Mouse (Mus musculus) erythroblast, embryonic 14.5 days (primary cell): ENCODE data around the gene Sebox.

Source experiments
- GATA1 ChIP-seq: IDR thresholded peaks from 2 replicates; pipeline ENCODE4 v1.6.1; 2012; ENCODE audit warnings: low read length, inconsistent platforms, mixed read lengths
- TAL1 ChIP-seq: IDR thresholded peaks from 3 replicates; pipeline ENCODE4 v1.6.1; 2012; ENCODE audit warnings: low read length, inconsistent platforms, mixed read lengths

DNA sequence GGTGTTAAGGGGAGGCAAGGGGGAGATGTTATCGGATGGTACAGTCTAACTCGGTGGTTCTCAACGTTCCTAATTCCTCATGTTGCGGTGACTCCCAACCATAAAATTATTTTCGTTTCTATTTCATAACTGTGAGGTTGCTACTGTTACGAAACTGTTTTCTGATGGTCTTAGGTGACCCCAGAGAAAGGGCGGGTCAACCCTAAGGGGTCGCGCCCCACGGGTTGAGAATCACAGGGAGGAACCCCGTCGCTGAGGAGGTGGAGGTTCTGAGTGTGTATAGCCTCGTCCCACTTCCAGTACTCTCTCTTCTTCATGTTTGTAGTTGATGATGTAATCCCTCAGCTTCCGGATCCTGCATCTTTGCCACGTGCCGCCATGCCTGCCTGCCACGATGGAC is 44.5 kb upstream of the Sebox start:
- no peak for TF ChIP-seq TAL1
- no peak for TF ChIP-seq GATA1
